Mouse (Mus musculus): ENCODE results near the gene Sytl2.

- no peak for TF ChIP-seq CTCF (IDR thresholded peaks at IDR 0.05; ENCODE audit: low read depth, low read length)
- no peak for TF ChIP-seq TAL1 (conservative IDR thresholded peaks at IDR 0.05; ENCODE audit: low read depth, low read length)
- TF ChIP-seq GATA1 (IDR thresholded peaks at IDR 0.05; ENCODE audit: borderline replicate concordance, low read length), result no peak
- no peak for TF ChIP-seq POLR2AphosphoS5 (IDR thresholded peaks at IDR 0.05; ENCODE audit: insufficient replicate concordance, low read depth, low read length)
Observed at GRCm38 (mm10) chr7:90302647-90303552, 848 bp downstream of the Sytl2 start.
